Mouse (Mus musculus): ENCODE data around the gene Dapl1. TPM values are rescaled to one million over a fixed set of nuclear protein-coding genes. Genes with fewer than 3 reads are reported as not detected.

The Dapl1 gene
- polyA plus RNA-seq (2012; fragmentation: generic; extraction: Trizol) = not detected

DNA sequence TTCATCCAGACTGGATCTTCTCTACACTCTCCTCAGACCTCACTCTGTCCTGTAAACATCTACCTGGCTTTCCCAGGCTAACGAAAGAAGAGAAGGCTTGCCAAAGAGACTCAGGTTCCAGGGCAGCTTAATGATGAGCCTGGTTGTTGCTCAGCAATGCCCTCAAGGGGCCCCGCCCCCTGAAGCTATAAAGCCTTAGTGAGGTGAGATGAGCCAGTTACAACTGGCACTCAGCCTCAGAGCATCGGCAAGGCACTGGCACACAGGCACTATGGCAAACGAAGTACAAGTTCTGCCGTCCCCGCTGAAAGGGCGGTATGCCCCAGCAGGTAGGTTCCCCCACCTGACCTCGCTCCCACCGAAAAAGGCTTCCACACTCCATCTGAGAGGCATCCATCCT is at the start of gene Dapl1:
Gene Dapl1 (plus strand): TSS at position 216 of the 400 bp plus-strand sequence.
- H3ac ChIP-seq (ENCODE audit: control insufficient read depth, insufficient read length) = no peak within 1 kb of the TSS
- H3K4me2 ChIP-seq (ENCODE audit: low read depth) = no peak within 1 kb of the TSS
- H3K4me3 ChIP-seq = no peak within 1 kb of the TSS
- H3K27me3 ChIP-seq (ENCODE audit: control insufficient read depth, insufficient read depth, insufficient read length) = peaks cover 4% of the 10 kb centered on the region
- no peaks in the 10 kb centered on the region for H3K79me2 ChIP-seq (ENCODE audit: control insufficient read depth, insufficient read depth)
- TF ChIP-seq E2F4 (IDR thresholded peaks at IDR 0.05; ENCODE audit: insufficient read depth) = no peak
- TF ChIP-seq TCF12 (IDR thresholded peaks at IDR 0.05; ENCODE audit: insufficient read depth, poor library complexity, severe bottlenecking) = no peak
- no peak for TF ChIP-seq SRF (IDR thresholded peaks at IDR 0.05; ENCODE audit: control insufficient read depth, insufficient read length, low read depth)
- TF ChIP-seq POLR2A (IDR thresholded peaks at IDR 0.05; ENCODE audit: insufficient read length, low read depth) = no peak
- no peak for TF ChIP-seq USF1 (IDR thresholded peaks at IDR 0.05; ENCODE audit: low read depth)
- no peak for TF ChIP-seq CEBPB (IDR thresholded peaks at IDR 0.05; ENCODE audit: insufficient read depth, poor library complexity, severe bottlenecking)
- TF ChIP-seq POLR2AphosphoS2 (IDR thresholded peaks at IDR 0.05; ENCODE audit: insufficient read length, low read depth) = no peak
- TF ChIP-seq MAX (IDR thresholded peaks at IDR 0.05; ENCODE audit: low read depth) = no peak
- no peak for TF ChIP-seq REST (IDR thresholded peaks at IDR 0.05; ENCODE audit: insufficient read depth, insufficient read length)
- no peak for TF ChIP-seq TCF3 (IDR thresholded peaks at IDR 0.05; ENCODE audit: insufficient read length, low read depth)
- no peak for TF ChIP-seq MYOG (IDR thresholded peaks at IDR 0.05; ENCODE audit: control insufficient read depth in 1 of 3, insufficient read depth in 1 of 3, insufficient read length in 2 of 3, low read depth in 2 of 3)
- no peak for TF ChIP-seq MYOD1 (IDR thresholded peaks at IDR 0.05; ENCODE audit: control insufficient read depth in 1 of 3, insufficient read length in 2 of 3, low read depth in 2 of 3)
- H3K36me3 ChIP-seq (ENCODE audit: control insufficient read depth, insufficient read depth) = no peaks in the 10 kb centered on the region

- H3K4me3 ChIP-seq = no peak overlapping the region
- H3ac ChIP-seq (ENCODE audit: control insufficient read depth, insufficient read length) = no peak overlapping the region
- no peaks in the 10 kb centered on the region for H3K36me3 ChIP-seq (ENCODE audit: control insufficient read depth, insufficient read depth)
- no peaks in the 10 kb centered on the region for H3K27me3 ChIP-seq (ENCODE audit: control insufficient read depth, insufficient read depth, insufficient read length)
- H3K4me2 ChIP-seq (ENCODE audit: low read depth) = no peak overlapping the region
- TF ChIP-seq MAX (IDR thresholded peaks at IDR 0.05; ENCODE audit: low read depth) = no peak
- no peak for TF ChIP-seq TCF12 (IDR thresholded peaks at IDR 0.05; ENCODE audit: insufficient read depth, poor library complexity, severe bottlenecking)
- no peak for TF ChIP-seq MYOG (IDR thresholded peaks at IDR 0.05; ENCODE audit: control insufficient read depth in 1 of 3, insufficient read depth in 1 of 3, insufficient read length in 2 of 3, low read depth in 2 of 3)
- TF ChIP-seq POLR2AphosphoS2 (IDR thresholded peaks at IDR 0.05; ENCODE audit: insufficient read length, low read depth) = no peak
- TF ChIP-seq SRF (IDR thresholded peaks at IDR 0.05; ENCODE audit: control insufficient read depth, insufficient read length, low read depth) = no peak
- no peak for TF ChIP-seq TCF3 (IDR thresholded peaks at IDR 0.05; ENCODE audit: insufficient read length, low read depth)
- no peak for TF ChIP-seq REST (IDR thresholded peaks at IDR 0.05; ENCODE audit: insufficient read depth, insufficient read length)
- TF ChIP-seq E2F4 (IDR thresholded peaks at IDR 0.05; ENCODE audit: insufficient read depth) = no peak
- TF ChIP-seq USF1 (IDR thresholded peaks at IDR 0.05; ENCODE audit: low read depth) = no peak
- TF ChIP-seq MYOD1 (IDR thresholded peaks at IDR 0.05; ENCODE audit: control insufficient read depth in 1 of 3, insufficient read length in 2 of 3, low read depth in 2 of 3) = no peak
- TF ChIP-seq CEBPB (IDR thresholded peaks at IDR 0.05; ENCODE audit: insufficient read depth, poor library complexity, severe bottlenecking) = no peak
- no peak for TF ChIP-seq POLR2A (IDR thresholded peaks at IDR 0.05; ENCODE audit: insufficient read length, low read depth)
- no peaks in the 10 kb centered on the region for H3K79me2 ChIP-seq (ENCODE audit: control insufficient read depth, insufficient read depth)
Observed at GRCm38 (mm10) chr2:59434820-59435219, 49.6 kb upstream of the Dapl1 start.

DNA sequence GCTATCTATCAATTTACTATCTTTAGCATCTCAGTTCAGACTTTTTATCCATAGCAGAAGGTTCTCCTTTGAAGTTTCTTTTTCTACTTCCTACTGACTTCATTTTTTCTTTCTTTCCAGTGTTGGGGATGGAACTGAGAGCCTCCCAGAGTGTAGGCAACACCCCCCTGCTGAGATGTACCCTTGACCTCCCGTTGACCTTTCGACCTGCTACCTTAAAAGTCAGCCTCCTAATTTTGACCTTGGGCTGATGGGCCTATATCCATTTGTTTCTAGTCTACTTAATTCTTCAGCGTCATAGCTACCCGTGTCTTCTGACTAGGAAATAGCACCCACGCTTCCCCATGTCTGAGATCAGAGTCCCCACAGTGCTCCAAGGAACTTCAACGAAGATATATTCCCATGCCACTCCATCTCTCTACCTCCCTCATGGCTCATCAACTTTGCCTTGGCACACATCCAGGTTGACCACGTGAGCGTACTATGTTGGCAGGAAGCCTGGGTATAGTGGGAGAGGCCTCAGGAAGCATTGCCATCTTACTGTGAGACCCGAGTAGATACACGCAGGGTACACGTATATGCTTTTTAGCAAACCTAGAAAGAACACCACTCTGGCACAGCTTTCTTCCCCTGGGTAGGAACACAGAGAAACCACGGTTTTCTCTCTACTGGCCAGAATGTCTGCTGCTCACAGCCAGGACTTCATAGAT is 46.6 kb upstream of the Dapl1 start:
- TF ChIP-seq E2F4 (IDR thresholded peaks at IDR 0.05; ENCODE audit: insufficient read depth) = no peak
- TF ChIP-seq MAX (IDR thresholded peaks at IDR 0.05; ENCODE audit: low read depth) = no peak
- no peak for TF ChIP-seq REST (IDR thresholded peaks at IDR 0.05; ENCODE audit: insufficient read depth, insufficient read length)
- TF ChIP-seq CEBPB (IDR thresholded peaks at IDR 0.05; ENCODE audit: insufficient read depth, poor library complexity, severe bottlenecking) = no peak
- TF ChIP-seq MYOG (IDR thresholded peaks at IDR 0.05; ENCODE audit: control insufficient read depth in 1 of 3, insufficient read depth in 1 of 3, insufficient read length in 2 of 3, low read depth in 2 of 3) = no peak
- peak; percentile 86 for TF ChIP-seq USF1 (IDR thresholded peaks at IDR 0.05; ENCODE audit: low read depth)
- Histone ChIP-seq H3K4me2 (ENCODE audit: low read depth) (peak overlapping the region; percentile 87), H3K27me3 (ENCODE audit: control insufficient read depth, insufficient read depth, insufficient read length) (no peaks in the 10 kb centered on the region), H3K4me3 (peak overlapping the region; percentile 9), H3K36me3 (ENCODE audit: control insufficient read depth, insufficient read depth) (no peaks in the 10 kb centered on the region), H3ac (ENCODE audit: control insufficient read depth, insufficient read length) (no peak overlapping the region), H3K79me2 (ENCODE audit: control insufficient read depth, insufficient read depth) (no peaks in the 10 kb centered on the region)

- H3K36me3 ChIP-seq (ENCODE audit: control insufficient read depth, insufficient read depth) = no peaks in the 10 kb centered on the region
- no peaks in the 10 kb centered on the region for H3K79me2 ChIP-seq (ENCODE audit: control insufficient read depth, insufficient read depth)
- no peaks in the 10 kb centered on the region for H3K27me3 ChIP-seq (ENCODE audit: control insufficient read depth, insufficient read depth, insufficient read length)
- TF ChIP-seq MYOG (IDR thresholded peaks at IDR 0.05; ENCODE audit: control insufficient read depth in 1 of 3, insufficient read depth in 1 of 3, insufficient read length in 2 of 3, low read depth in 2 of 3) (no peak), REST (IDR thresholded peaks at IDR 0.05; ENCODE audit: insufficient read depth, insufficient read length) (no peak), USF1 (IDR thresholded peaks at IDR 0.05; ENCODE audit: low read depth) (no peak), POLR2A (IDR thresholded peaks at IDR 0.05; ENCODE audit: insufficient read length, low read depth) (no peak), TCF12 (IDR thresholded peaks at IDR 0.05; ENCODE audit: insufficient read depth, poor library complexity, severe bottlenecking) (no peak), MAX (IDR thresholded peaks at IDR 0.05; ENCODE audit: low read depth) (no peak), CEBPB (IDR thresholded peaks at IDR 0.05; ENCODE audit: insufficient read depth, poor library complexity, severe bottlenecking) (no peak), TCF3 (IDR thresholded peaks at IDR 0.05; ENCODE audit: insufficient read length, low read depth) (no peak), E2F4 (IDR thresholded peaks at IDR 0.05; ENCODE audit: insufficient read depth) (no peak), POLR2AphosphoS2 (IDR thresholded peaks at IDR 0.05; ENCODE audit: insufficient read length, low read depth) (no peak), MYOD1 (IDR thresholded peaks at IDR 0.05; ENCODE audit: control insufficient read depth in 1 of 3, insufficient read length in 2 of 3, low read depth in 2 of 3) (no peak), SRF (IDR thresholded peaks at IDR 0.05; ENCODE audit: control insufficient read depth, insufficient read length, low read depth) (no peak)
- peak overlapping the region; percentile 9 for H3K4me3 ChIP-seq
- H3K4me2 ChIP-seq (ENCODE audit: low read depth) = peak overlapping the region; percentile 87
- H3ac ChIP-seq (ENCODE audit: control insufficient read depth, insufficient read length) = no peak overlapping the region
Observed at GRCm38 (mm10) chr2:59438479-59438935, 45.9 kb upstream of the Dapl1 start.
